Mouse (Mus musculus): ENCODE results near the gene Sh3kbp1. TPM values are rescaled to one million over a fixed set of nuclear protein-coding genes. Genes with fewer than 3 reads are reported as not detected.

Sh3kbp1 gene
- polyA plus RNA-seq, 1 experiment from 2014 or later, result 28.5 TPM

DNA sequence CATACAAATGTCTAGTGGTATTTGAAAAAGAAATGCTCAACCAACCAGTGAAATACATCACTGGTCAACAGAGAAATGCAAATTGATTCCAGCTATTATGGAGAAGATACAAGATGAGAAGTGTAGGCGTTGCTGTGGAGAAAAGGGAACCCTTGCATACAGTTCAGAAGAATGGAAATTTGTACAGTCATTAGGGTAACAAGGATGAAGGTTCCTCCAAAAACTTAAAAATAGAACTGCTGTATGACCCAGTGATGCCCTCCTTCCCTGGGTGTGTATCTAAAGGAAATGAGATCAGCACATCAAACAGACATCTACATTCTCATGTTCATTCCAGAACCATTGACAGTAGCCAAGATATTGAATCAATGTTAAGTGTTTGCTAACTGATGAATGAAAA is 110.3 kb downstream of the Sh3kbp1 start:
- H3K4me1 ChIP-seq (replicated peaks; ENCODE audit: control insufficient read depth, insufficient read depth, low read length), result no peaks in the 10 kb centered on the region
- H3K27ac ChIP-seq (ENCODE audit: low read depth, low read length), result no peak overlapping the region
- no peak overlapping the region for H3K9ac ChIP-seq (ENCODE audit: low read length)
- H3K36me3 ChIP-seq (ENCODE audit: control insufficient read depth, insufficient read depth, low read length), result no peaks in the 10 kb centered on the region
- 74% methylated on average over 1 of the region's 1 CpGs for WGBS
- no peak overlapping the region for H3K4me3 ChIP-seq (ENCODE audit: low read depth, low read length)
- no peaks in the 10 kb centered on the region for H3K9me3 ChIP-seq (ENCODE audit: control insufficient read depth, low read length)
- no peak for ATAC-seq (replicated peaks; ENCODE audit: low FRiP score)
- DNase-seq (ENCODE audit: low spot score), result no peak
- no peaks in the 10 kb centered on the region; the same call in 1 of the 2 replicates for H3K27me3 ChIP-seq (ENCODE audit: control insufficient read depth, insufficient read depth, low read length)
- no peak overlapping the region for H3K4me2 ChIP-seq (ENCODE audit: low read depth, low read length, severe bottlenecking)

DNA sequence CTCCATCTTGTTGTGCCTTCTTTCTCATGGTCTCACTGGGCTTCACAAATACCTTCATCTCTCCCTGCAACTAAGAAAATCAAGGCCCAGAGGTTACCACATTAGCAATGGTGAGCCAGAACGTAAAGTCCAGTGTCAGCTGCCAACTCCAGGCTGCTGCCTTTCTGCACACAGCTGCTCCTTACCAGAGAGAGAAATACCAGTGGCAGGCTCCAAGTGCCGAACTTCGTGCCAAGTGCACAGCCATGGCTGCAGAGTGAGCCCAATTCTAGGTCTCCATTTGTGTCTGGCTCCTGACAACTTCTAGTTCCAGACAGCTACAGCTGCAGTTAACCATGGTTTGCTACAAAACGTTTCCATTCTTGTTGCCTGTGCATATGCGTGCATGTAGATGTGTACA is 117.0 kb downstream of the Sh3kbp1 start:
- Histone ChIP-seq H3K27ac (ENCODE audit: low read depth, low read length) (no peak overlapping the region), H3K27me3 (ENCODE audit: control insufficient read depth, insufficient read depth, low read length) (peaks cover 7% of the 10 kb centered on the region; the same call in 1 of the 2 replicates), H3K36me3 (ENCODE audit: control insufficient read depth, insufficient read depth, low read length) (no peaks in the 10 kb centered on the region), H3K4me3 (ENCODE audit: low read depth, low read length) (no peak overlapping the region), H3K9ac (ENCODE audit: low read length) (no peak overlapping the region), H3K9me3 (ENCODE audit: control insufficient read depth, low read length) (no peaks in the 10 kb centered on the region), H3K4me1 (replicated peaks; ENCODE audit: control insufficient read depth, insufficient read depth, low read length) (no peaks in the 10 kb centered on the region), H3K4me2 (ENCODE audit: low read depth, low read length, severe bottlenecking) (no peak overlapping the region)
- ATAC-seq (replicated peaks; ENCODE audit: low FRiP score), result no peak
- DNase-seq (ENCODE audit: low spot score), result no peak
- 64% methylated on average over 5 of the region's 5 CpGs for WGBS

DNA sequence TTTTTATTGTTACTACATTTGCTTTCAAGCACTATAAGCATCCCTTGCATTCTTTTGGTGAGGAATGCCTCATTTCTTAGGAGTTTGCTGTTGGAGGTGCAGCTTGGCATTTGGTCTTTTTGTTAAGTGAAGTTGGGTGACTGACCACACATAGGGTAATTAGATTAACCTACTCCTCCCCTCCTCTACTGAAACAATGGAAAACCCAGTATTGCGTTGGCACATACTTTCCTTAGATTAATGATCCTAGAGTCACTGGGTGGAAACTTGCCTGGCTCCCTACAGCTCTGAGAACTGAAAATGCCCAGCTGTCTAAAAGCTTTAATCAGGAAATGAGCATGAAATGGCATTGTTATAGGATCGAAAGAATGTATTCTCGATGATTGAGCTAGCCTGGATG is 117.5 kb downstream of the Sh3kbp1 start:
- DNase-seq (ENCODE audit: low spot score) (no peak), ATAC-seq (replicated peaks; ENCODE audit: low FRiP score) (no peak)
- 22% methylated on average over 3 of the region's 3 CpGs for WGBS
- Histone ChIP-seq H3K27me3 (ENCODE audit: control insufficient read depth, insufficient read depth, low read length) (peaks cover 7% of the 10 kb centered on the region; the same call in 1 of the 2 replicates), H3K4me2 (ENCODE audit: low read depth, low read length, severe bottlenecking) (no peak overlapping the region), H3K27ac (ENCODE audit: low read depth, low read length) (no peak overlapping the region), H3K9ac (ENCODE audit: low read length) (no peak overlapping the region), H3K4me1 (replicated peaks; ENCODE audit: control insufficient read depth, insufficient read depth, low read length) (no peaks in the 10 kb centered on the region), H3K4me3 (ENCODE audit: low read depth, low read length) (no peak overlapping the region), H3K9me3 (ENCODE audit: control insufficient read depth, low read length) (no peaks in the 10 kb centered on the region), H3K36me3 (ENCODE audit: control insufficient read depth, insufficient read depth, low read length) (no peaks in the 10 kb centered on the region)

DNA sequence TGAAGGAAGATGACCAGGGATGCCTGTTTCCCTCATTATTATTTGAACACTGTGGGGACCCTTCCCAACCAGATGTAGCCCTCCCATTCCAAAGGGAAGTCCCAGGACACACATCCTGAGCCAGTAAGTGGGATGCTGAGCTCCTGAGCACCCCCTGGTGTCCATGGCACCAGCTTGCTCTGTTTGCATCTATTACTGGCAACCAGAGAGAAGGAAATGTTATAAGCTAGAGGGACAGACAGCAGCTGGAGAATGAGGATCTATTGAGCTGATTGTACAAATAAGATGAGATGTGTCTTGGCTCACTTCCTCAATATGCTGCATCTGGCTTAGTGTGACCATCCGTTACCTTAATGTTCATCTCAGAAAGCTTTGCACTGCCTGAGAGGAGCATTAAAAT is 124.8 kb downstream of the Sh3kbp1 start:
- Histone ChIP-seq H3K9ac (ENCODE audit: low read length) (no peak overlapping the region), H3K4me1 (replicated peaks; ENCODE audit: control insufficient read depth, insufficient read depth, low read length) (no peaks in the 10 kb centered on the region), H3K27ac (ENCODE audit: low read depth, low read length) (no peak overlapping the region), H3K4me3 (ENCODE audit: low read depth, low read length) (no peak overlapping the region), H3K9me3 (ENCODE audit: control insufficient read depth, low read length) (no peaks in the 10 kb centered on the region), H3K27me3 (ENCODE audit: control insufficient read depth, insufficient read depth, low read length) (no peaks in the 10 kb centered on the region), H3K4me2 (ENCODE audit: low read depth, low read length, severe bottlenecking) (no peak overlapping the region), H3K36me3 (ENCODE audit: control insufficient read depth, insufficient read depth, low read length) (no peaks in the 10 kb centered on the region)
- WGBS, result 85% methylated on average over 1 of the region's 1 CpGs
- no peak for DNase-seq (ENCODE audit: low spot score)
- no peak for ATAC-seq (replicated peaks; ENCODE audit: low FRiP score)

- Histone ChIP-seq H3K27ac (ENCODE audit: low read depth, low read length) (no peak overlapping the region), H3K4me2 (ENCODE audit: low read depth, low read length, severe bottlenecking) (no peak overlapping the region), H3K9ac (ENCODE audit: low read length) (no peak overlapping the region), H3K4me3 (ENCODE audit: low read depth, low read length) (no peak overlapping the region), H3K36me3 (ENCODE audit: control insufficient read depth, insufficient read depth, low read length) (no peaks in the 10 kb centered on the region), H3K9me3 (ENCODE audit: control insufficient read depth, low read length) (no peaks in the 10 kb centered on the region), H3K4me1 (replicated peaks; ENCODE audit: control insufficient read depth, insufficient read depth, low read length) (no peaks in the 10 kb centered on the region), H3K27me3 (ENCODE audit: control insufficient read depth, insufficient read depth, low read length) (no peaks in the 10 kb centered on the region)
- ATAC-seq (replicated peaks; ENCODE audit: low FRiP score) (no peak), DNase-seq (ENCODE audit: low spot score) (no peak)
Observed at GRCm38 (mm10) chrX:159756261-159756660, 129.2 kb downstream of the Sh3kbp1 start.

DNA sequence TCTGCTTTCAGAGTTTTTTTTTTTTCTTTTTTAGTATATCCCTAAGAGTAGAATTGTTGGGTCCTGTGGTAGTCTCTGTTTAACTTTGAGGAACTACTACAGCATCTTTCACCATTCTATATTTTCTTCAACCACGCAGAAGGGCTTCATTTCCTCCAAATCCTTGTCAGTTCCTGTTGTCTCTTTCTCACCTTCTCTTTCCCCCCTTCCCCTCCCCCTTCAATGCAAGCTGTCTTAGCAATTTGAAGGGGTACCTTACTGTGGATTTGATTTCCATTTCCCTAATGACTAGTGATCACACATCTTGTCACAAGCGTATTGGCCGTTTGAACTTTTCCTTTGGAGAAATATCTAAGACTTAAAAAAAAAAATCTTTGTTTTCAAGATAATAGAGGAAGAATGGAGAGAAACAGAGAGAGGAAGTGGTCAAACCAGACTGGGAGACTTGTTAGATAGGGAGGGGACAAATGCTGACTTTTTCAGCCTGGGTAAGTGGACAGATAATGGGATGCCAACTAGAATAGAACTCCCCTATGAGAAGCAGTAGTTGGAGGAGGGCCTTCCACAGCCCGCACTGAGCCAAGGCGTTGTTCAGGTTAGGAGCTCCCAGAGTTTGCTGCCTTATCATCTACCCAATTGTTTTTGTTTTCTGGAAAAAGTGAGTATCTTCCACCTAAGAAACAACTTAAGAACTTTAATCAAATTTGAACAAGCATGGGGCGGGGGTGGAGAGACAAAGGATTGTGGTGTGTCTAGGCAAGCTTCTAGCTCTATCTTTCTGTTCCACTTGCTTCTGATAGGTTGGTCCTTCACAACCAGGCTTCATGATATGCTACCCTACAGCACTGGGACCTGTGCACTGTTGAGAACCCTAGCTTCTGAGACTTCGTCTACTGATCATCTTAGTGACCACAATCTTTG is 130.1 kb downstream of the Sh3kbp1 start:
- Histone ChIP-seq H3K4me1 (replicated peaks; ENCODE audit: control insufficient read depth, insufficient read depth, low read length) (no peaks in the 10 kb centered on the region), H3K4me2 (ENCODE audit: low read depth, low read length, severe bottlenecking) (no peak overlapping the region), H3K36me3 (ENCODE audit: control insufficient read depth, insufficient read depth, low read length) (no peaks in the 10 kb centered on the region), H3K9me3 (ENCODE audit: control insufficient read depth, low read length) (no peaks in the 10 kb centered on the region), H3K27ac (ENCODE audit: low read depth, low read length) (no peak overlapping the region), H3K4me3 (ENCODE audit: low read depth, low read length) (no peak overlapping the region), H3K9ac (ENCODE audit: low read length) (no peak overlapping the region), H3K27me3 (ENCODE audit: control insufficient read depth, insufficient read depth, low read length) (no peaks in the 10 kb centered on the region)
- ATAC-seq (replicated peaks; ENCODE audit: low FRiP score) (no peak), DNase-seq (ENCODE audit: low spot score) (no peak)
- WGBS, result 88% methylated on average over 7 of the region's 7 CpGs

GRCm38 (mm10) chrX:159757854-159758540 is 130.9 kb downstream of the Sh3kbp1 start:
- Histone ChIP-seq H3K9ac (ENCODE audit: low read length) (no peak overlapping the region), H3K27ac (ENCODE audit: low read depth, low read length) (no peak overlapping the region), H3K9me3 (ENCODE audit: control insufficient read depth, low read length) (no peaks in the 10 kb centered on the region), H3K4me1 (replicated peaks; ENCODE audit: control insufficient read depth, insufficient read depth, low read length) (no peaks in the 10 kb centered on the region), H3K27me3 (ENCODE audit: control insufficient read depth, insufficient read depth, low read length) (no peaks in the 10 kb centered on the region), H3K4me3 (ENCODE audit: low read depth, low read length) (no peak overlapping the region), H3K4me2 (ENCODE audit: low read depth, low read length, severe bottlenecking) (no peak overlapping the region), H3K36me3 (ENCODE audit: control insufficient read depth, insufficient read depth, low read length) (no peaks in the 10 kb centered on the region)
- ATAC-seq (replicated peaks; ENCODE audit: low FRiP score) (no peak), DNase-seq (ENCODE audit: low spot score) (no peak)
- 82% methylated on average over 5 of the region's 5 CpGs for WGBS

DNA sequence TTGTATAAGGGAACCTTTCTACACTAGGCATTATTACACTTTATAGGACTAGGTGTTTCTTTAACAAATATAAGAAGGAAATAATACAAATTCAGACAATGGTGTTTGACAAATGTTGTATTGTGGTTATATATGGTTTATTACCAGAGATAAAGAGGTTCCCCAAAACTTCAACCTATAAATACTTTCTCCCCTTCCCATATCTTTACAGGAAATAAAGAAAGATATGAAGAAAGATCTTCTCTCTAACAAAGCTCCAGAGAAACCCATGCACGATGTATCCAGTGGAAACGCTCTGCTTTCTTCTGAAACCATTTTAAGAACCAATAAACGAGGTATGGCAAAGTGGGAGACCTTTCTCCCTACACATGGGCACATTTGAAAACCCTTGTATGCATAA is 136.7 kb downstream of the Sh3kbp1 start:
- H3K27ac ChIP-seq (ENCODE audit: low read depth, low read length), result no peak overlapping the region
- WGBS, result 80% methylated on average over 3 of the region's 3 CpGs
- no peaks in the 10 kb centered on the region for H3K9me3 ChIP-seq (ENCODE audit: control insufficient read depth, low read length)
- no peak overlapping the region for H3K4me3 ChIP-seq (ENCODE audit: low read depth, low read length)
- no peak overlapping the region for H3K4me2 ChIP-seq (ENCODE audit: low read depth, low read length, severe bottlenecking)
- no peaks in the 10 kb centered on the region for H3K4me1 ChIP-seq (replicated peaks; ENCODE audit: control insufficient read depth, insufficient read depth, low read length)
- H3K36me3 ChIP-seq (ENCODE audit: control insufficient read depth, insufficient read depth, low read length), result no peaks in the 10 kb centered on the region
- H3K27me3 ChIP-seq (ENCODE audit: control insufficient read depth, insufficient read depth, low read length), result peaks cover 1% of the 10 kb centered on the region; the same call in 1 of the 2 replicates
- ATAC-seq (replicated peaks; ENCODE audit: low FRiP score), result no peak
- DNase-seq (ENCODE audit: low spot score), result no peak
- H3K9ac ChIP-seq (ENCODE audit: low read length), result no peak overlapping the region

All from forebrain, embryonic 11.5 days (tissue).